Mouse (Mus musculus): ENCODE results near the gene Wfdc8.

The Wfdc8 gene

GRCm38 (mm10) chr2:164563339-164564038 lies 49.9 kb downstream of the Wfdc8 start:
- DNase-seq (ENCODE audit: low read depth in 2 of 2, low spot score in 2 of 2): peak; percentile 17 to 39

GRCm38 (mm10) chr2:164562391-164563188 lies 50.8 kb downstream of the Wfdc8 start, which contains the start of gene Wfdc2:
Wfdc2 (plus strand) TSS chr2:164562413.
- no peak for DNase-seq (ENCODE audit: low read depth in 2 of 2, low spot score in 2 of 2)

DNA sequence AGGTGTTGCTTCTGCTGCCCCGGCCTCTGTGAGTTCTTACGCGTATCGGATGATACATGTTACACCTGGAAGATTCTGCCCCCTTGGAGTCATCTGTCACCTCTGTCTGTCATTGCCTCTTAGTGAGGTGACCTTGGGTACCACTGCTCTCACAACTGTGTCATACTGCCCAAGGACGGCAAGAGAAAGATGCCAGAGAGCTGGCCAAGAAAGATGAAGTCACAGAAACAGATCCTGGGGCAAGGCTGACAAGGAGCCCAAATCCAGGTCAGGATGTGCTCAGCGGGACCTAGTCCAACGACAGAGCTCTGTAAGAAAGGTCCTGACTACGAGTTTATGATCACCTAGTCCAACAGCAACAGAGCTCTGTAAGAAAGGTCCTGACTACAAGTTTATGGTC lies 53.3 kb downstream of the Wfdc8 start:
- DNase-seq (ENCODE audit: low read depth in 2 of 2, low spot score in 2 of 2): no peak

DNA sequence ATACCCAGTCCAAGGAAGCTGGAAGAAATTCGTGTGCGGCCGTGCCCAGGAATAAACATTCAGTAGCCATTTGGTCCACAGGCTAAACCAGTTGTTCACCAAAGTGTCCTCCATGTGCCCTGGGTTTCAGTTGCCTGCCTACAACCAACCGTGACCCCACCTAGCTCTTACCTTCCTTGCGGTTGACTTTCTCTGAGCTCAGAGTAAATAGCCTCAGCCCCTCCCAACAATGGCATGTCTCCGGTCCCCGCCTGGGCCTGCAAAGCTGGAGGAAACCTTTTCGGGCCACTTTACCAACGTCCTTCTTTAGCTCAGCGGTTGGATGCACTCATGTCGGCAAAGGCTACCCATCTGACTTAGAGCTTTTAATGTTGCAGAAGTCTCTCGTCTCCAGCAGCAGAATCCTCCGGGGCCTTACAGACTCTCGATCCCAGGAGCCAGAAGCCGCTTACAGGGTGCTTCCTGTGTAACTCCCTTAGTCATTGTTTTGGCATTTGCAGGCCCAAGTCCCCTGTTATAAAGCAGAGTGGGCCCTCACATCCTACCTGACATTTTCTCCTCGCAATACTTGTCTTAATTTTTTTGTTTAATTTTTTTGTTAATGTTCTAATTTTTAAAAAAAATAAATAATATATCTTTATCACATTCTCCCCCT lies 54.3 kb downstream of the Wfdc8 start:
- DNase-seq (ENCODE audit: low read depth in 2 of 2, low spot score in 2 of 2): no peak

- DNase-seq (ENCODE audit: low read depth in 2 of 2, low spot score in 2 of 2): no peak
Observed at GRCm38 (mm10) chr2:164558426-164558825, 55.0 kb downstream of the Wfdc8 start.

DNA sequence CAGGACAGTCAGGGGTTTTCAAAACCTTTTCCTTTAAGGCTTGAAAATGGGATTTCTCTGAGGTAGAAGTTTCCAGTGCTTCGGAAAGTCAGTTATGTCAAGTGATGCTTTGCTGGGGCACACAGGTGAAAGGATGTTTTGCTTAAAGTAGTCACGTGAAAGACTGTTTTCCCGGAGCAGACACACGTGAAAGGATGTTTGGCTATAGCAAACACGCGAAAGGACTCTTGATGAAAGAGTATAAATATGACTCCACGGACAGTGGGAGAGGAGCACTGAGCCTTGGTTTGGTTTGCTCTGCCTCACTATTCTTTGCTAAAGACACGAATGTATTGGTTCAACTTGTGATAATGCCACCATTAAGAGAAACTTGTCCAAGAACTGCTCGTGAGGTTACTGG lies 61.9 kb downstream of the Wfdc8 start:
- DNase-seq (ENCODE audit: low read depth in 2 of 2, low spot score in 2 of 2): no peak

DNA sequence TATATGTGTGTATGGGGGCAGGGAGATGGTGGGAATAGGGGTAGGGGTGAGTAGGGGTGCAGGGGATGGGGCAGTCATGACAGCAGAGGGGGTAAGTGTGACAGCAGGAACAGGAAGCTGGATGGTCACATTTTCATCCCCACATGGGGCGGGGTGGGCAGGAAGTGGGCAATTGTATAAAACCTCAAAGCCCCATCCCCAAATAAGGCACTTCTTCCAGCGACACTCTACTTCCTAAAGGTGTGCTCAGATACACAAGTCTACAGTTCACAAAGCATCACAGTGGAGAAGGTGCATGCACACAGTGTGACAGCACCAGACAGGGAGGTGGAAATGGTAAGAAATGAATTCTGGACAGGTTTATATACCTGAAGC lies 62.5 kb downstream of the Wfdc8 start:
- no peak for DNase-seq (ENCODE audit: low read depth in 2 of 2, low spot score in 2 of 2)

GRCm38 (mm10) chr2:164549963-164550894 lies 63.2 kb downstream of the Wfdc8 start:
- no peak for DNase-seq (ENCODE audit: low read depth in 2 of 2, low spot score in 2 of 2)

GRCm38 (mm10) chr2:164549338-164549737 lies 64.1 kb downstream of the Wfdc8 start:
- DNase-seq (ENCODE audit: low read depth in 2 of 2, low spot score in 2 of 2): no peak
